In genomic region chr2:63920997-63921396, GRCm38 (mm10) we compare ENCODE assay signal across 16 mouse cellular contexts.
DNase-seq lines count a peak whose midpoint lies in the region; ATAC-seq and TF ChIP-seq lines count a peak whose summit lies in the region.
"Had no signal": no experiment of that assay in that cellular context is flagged by ENCODE, and none has a peak within 500 bp of the region (broad histone marks: within the 10 kb centered on the region; RNA-seq: fewer than 3 reads in every experiment).

No protein-coding gene starts in this region.

- no peaks in the 10 kb centered on the region for H3K9me3 ChIP-seq in hindbrain, embryonic 13.5 days
- H3K9me3 ChIP-seq in hindbrain, embryonic 16.5 days (ENCODE audit: control insufficient read depth, low read length), result no peaks in the 10 kb centered on the region
- H3K9me3 ChIP-seq in midbrain, embryonic 15.5 days, result no peaks in the 10 kb centered on the region
- H3K9me3 ChIP-seq in midbrain, postnatal 0 days (ENCODE audit: low read length), result no peaks in the 10 kb centered on the region
- no peaks in the 10 kb centered on the region for H3K9me3 ChIP-seq in embryonic facial prominence, embryonic 13.5 days
- H3K9me3 ChIP-seq: forebrain, embryonic 10.5 days; hindbrain, embryonic 15.5 days; kidney, embryonic 15.5 days; liver, embryonic 12.5 days had no signal

- no peak overlapping the region for H3K27ac ChIP-seq in hindbrain, embryonic 13.5 days
- no peak overlapping the region for H3K27ac ChIP-seq in hindbrain, embryonic 16.5 days (ENCODE audit: low read depth, low read length)
- no peak overlapping the region for H3K27ac ChIP-seq in midbrain, embryonic 15.5 days
- H3K27ac ChIP-seq in midbrain, postnatal 0 days (ENCODE audit: low read depth, low read length), result no peak overlapping the region
- no peak overlapping the region for H3K27ac ChIP-seq in embryonic facial prominence, embryonic 13.5 days
- H3K27ac ChIP-seq: forebrain, embryonic 10.5 days; hindbrain, embryonic 15.5 days; kidney, embryonic 15.5 days; liver, embryonic 12.5 days had no signal

- DNase-seq in midbrain, postnatal 0 days (ENCODE audit: low spot score), result no peak
- peak; percentile 49 for DNase-seq in mesoderm, embryonic 11.5 days (ENCODE audit: low read depth, low spot score)
- DNase-seq in testis, postnatal 14 days (ENCODE audit: low spot score), result no peak
- DNase-seq: adrenal gland, adult 2 months; cerebellum, adult 18-20 months; layer of hippocampus, adult 9-11 months; right cerebral cortex, postnatal 14 days had no signal

- no peak overlapping the region for H3K4me3 ChIP-seq in hindbrain, embryonic 13.5 days
- H3K4me3 ChIP-seq in hindbrain, embryonic 16.5 days (ENCODE audit: low read length), result no peak overlapping the region
- H3K4me3 ChIP-seq in midbrain, embryonic 15.5 days, result no peak overlapping the region
- no peak overlapping the region for H3K4me3 ChIP-seq in midbrain, postnatal 0 days (ENCODE audit: low read depth, low read length)
- no peak overlapping the region for H3K4me3 ChIP-seq in embryonic facial prominence, embryonic 13.5 days
- H3K4me3 ChIP-seq: forebrain, embryonic 10.5 days; hindbrain, embryonic 15.5 days; kidney, embryonic 15.5 days; liver, embryonic 12.5 days had no signal

- H3K27me3 ChIP-seq in hindbrain, embryonic 13.5 days, result no peaks in the 10 kb centered on the region
- H3K27me3 ChIP-seq in hindbrain, embryonic 16.5 days (replicated peaks; ENCODE audit: control insufficient read depth, insufficient read depth, low read length), result no peaks in the 10 kb centered on the region
- H3K27me3 ChIP-seq in midbrain, embryonic 15.5 days (replicated peaks), result no peaks in the 10 kb centered on the region
- no peaks in the 10 kb centered on the region for H3K27me3 ChIP-seq in midbrain, postnatal 0 days (ENCODE audit: insufficient read depth, low read length)
- no peaks in the 10 kb centered on the region for H3K27me3 ChIP-seq in embryonic facial prominence, embryonic 13.5 days
- H3K27me3 ChIP-seq: hindbrain, embryonic 15.5 days; kidney, embryonic 15.5 days; liver, embryonic 12.5 days had no signal

- H3K4me2 ChIP-seq in hindbrain, embryonic 13.5 days, result no peak overlapping the region
- H3K4me2 ChIP-seq in hindbrain, embryonic 16.5 days (ENCODE audit: low read length), result no peak overlapping the region
- H3K4me2 ChIP-seq in midbrain, embryonic 15.5 days, result no peak overlapping the region
- no peak overlapping the region for H3K4me2 ChIP-seq in midbrain, postnatal 0 days (ENCODE audit: low read depth, low read length, poor library complexity, severe bottlenecking)
- H3K4me2 ChIP-seq in embryonic facial prominence, embryonic 13.5 days, result peak overlapping the region; percentile 31
- H3K4me2 ChIP-seq: hindbrain, embryonic 15.5 days; kidney, embryonic 15.5 days; liver, embryonic 12.5 days had no signal

- ATAC-seq in hindbrain, embryonic 13.5 days (ENCODE audit: low FRiP score), result 0 out of 2 replicates have a peak, but pooled peaks have one; percentile 46
- ATAC-seq in hindbrain, embryonic 16.5 days, result no peak
- ATAC-seq in midbrain, embryonic 15.5 days (replicated peaks), result 0 out of 2 replicates have a peak, but pooled peaks have one; percentile 37
- ATAC-seq in midbrain, postnatal 0 days (ENCODE audit: low FRiP score), result no peak
- no peak for ATAC-seq in embryonic facial prominence, embryonic 13.5 days (ENCODE audit: insufficient number of reproducible peaks, insufficient read depth, low FRiP score, low TSS enrichment, low read depth)
- no peak for ATAC-seq in cerebellum, adult (ENCODE audit: insufficient number of reproducible peaks, low FRiP score, low TSS enrichment)
- ATAC-seq: liver, embryonic 12.5 days had no signal

- H3K9ac ChIP-seq in hindbrain, embryonic 13.5 days, result no peak overlapping the region
- no peak overlapping the region for H3K9ac ChIP-seq in hindbrain, embryonic 16.5 days (ENCODE audit: low read depth, low read length)
- H3K9ac ChIP-seq in midbrain, embryonic 15.5 days, result no peak overlapping the region
- no peak overlapping the region for H3K9ac ChIP-seq in midbrain, postnatal 0 days (replicated peaks; ENCODE audit: low read length, poor library complexity, severe bottlenecking)
- H3K9ac ChIP-seq in embryonic facial prominence, embryonic 13.5 days, result no peak overlapping the region
- H3K9ac ChIP-seq: hindbrain, embryonic 15.5 days; kidney, embryonic 15.5 days; liver, embryonic 12.5 days had no signal

- H3K4me1 ChIP-seq in hindbrain, embryonic 13.5 days (replicated peaks), result no peaks in the 10 kb centered on the region
- H3K4me1 ChIP-seq in hindbrain, embryonic 16.5 days (ENCODE audit: control insufficient read depth, insufficient read depth, low read depth, low read length), result no peaks in the 10 kb centered on the region
- peaks cover 14% of the 10 kb centered on the region for H3K4me1 ChIP-seq in midbrain, embryonic 15.5 days
- no peaks in the 10 kb centered on the region for H3K4me1 ChIP-seq in midbrain, postnatal 0 days (ENCODE audit: insufficient read depth, low read length)
- H3K4me1 ChIP-seq in embryonic facial prominence, embryonic 13.5 days, result no peaks in the 10 kb centered on the region
- H3K4me1 ChIP-seq: hindbrain, embryonic 15.5 days; liver, embryonic 12.5 days had no signal

- no peaks in the 10 kb centered on the region for H3K36me3 ChIP-seq in hindbrain, embryonic 13.5 days
- no peaks in the 10 kb centered on the region for H3K36me3 ChIP-seq in hindbrain, embryonic 16.5 days (ENCODE audit: control insufficient read depth, insufficient read depth, low read length)
- H3K36me3 ChIP-seq in midbrain, embryonic 15.5 days (replicated peaks), result no peaks in the 10 kb centered on the region
- no peaks in the 10 kb centered on the region for H3K36me3 ChIP-seq in midbrain, postnatal 0 days (ENCODE audit: insufficient read depth, low read length)
- H3K36me3 ChIP-seq in embryonic facial prominence, embryonic 13.5 days, result no peaks in the 10 kb centered on the region
- H3K36me3 ChIP-seq: forebrain, embryonic 10.5 days; hindbrain, embryonic 15.5 days; kidney, embryonic 15.5 days; liver, embryonic 12.5 days had no signal

- no peak for TF ChIP-seq CTCF in midbrain, postnatal 0 days (IDR thresholded peaks at IDR 0.05)

- 40% methylated on average over 3 of the region's 3 CpGs for WGBS in hindbrain, embryonic 13.5 days
- WGBS in hindbrain, embryonic 16.5 days, result 30% methylated on average over 3 of the region's 3 CpGs
- WGBS in midbrain, embryonic 15.5 days, result 29% methylated on average over 3 of the region's 3 CpGs
- WGBS in midbrain, postnatal 0 days, result 41% methylated on average over 3 of the region's 3 CpGs
- WGBS in embryonic facial prominence, embryonic 13.5 days, result 16% methylated on average over 3 of the region's 3 CpGs

Comparison
In these comparisons a context has a peak if more than half of its experiments do, and no peak if none do; other contexts are left out.
1. ATAC-seq: peak in hindbrain, embryonic 13.5 days (single experiment) and midbrain, embryonic 15.5 days (single experiment); none in hindbrain, embryonic 16.5 days (single experiment), midbrain, postnatal 0 days (single experiment), embryonic facial prominence, embryonic 13.5 days (single experiment) and cerebellum, adult (single experiment).